Mouse (Mus musculus) heart, adult 18-20 months (tissue): ENCODE data around the gene Cfap65. TPM values are rescaled to one million over a fixed set of nuclear protein-coding genes. Genes with fewer than 3 reads are reported as not detected.
A peak's percentile ranks its signal among the peaks of the same experiment; 100 is the strongest.

Experiments
- DNase-seq, 2 experiments: peaks; one replicate each; pipeline ENCODE4 v3.0.0; 2021 to 2022; ENCODE audit warnings: mixed read lengths in 1 of 2
- microRNA-seq, 2 experiments: library from miRNA; unstranded; fragments of <30 nt; microRNA quantifications; one replicate each; pipeline ENCODE4 v1.2.0; 2022
- total RNA-seq, 2 experiments: library from RNA; stranded (reverse); gene quantifications; 2 replicates each; pipeline ENCODE4 v1.2.3; 2021

Gene Cfap65
- total RNA-seq, 2 experiments from 2014 or later: 0.33 TPM; not detected in 1

- no peak for DNase-seq
Measured at GRCm38 (mm10) chr1:74882055-74882734, 53.2 kb downstream of the Cfap65 start.

- DNase-seq: peak; percentile 61 to 87
Measured at GRCm38 (mm10) chr1:74880785-74881360, 54.5 kb downstream of the Cfap65 start.

GRCm38 (mm10) chr1:74877199-74877598, 58.2 kb downstream of the Cfap65 start:
- DNase-seq: no peak

GRCm38 (mm10) chr1:74872218-74872617, 63.2 kb downstream of the Cfap65 start:
- DNase-seq: no peak

- no peak for DNase-seq
Measured at GRCm38 (mm10) chr1:74861783-74862182, 73.6 kb downstream of the Cfap65 start.

GRCm38 (mm10) chr1:74859223-74859984, 76.0 kb downstream of the Cfap65 start:
- no peak for DNase-seq

GRCm38 (mm10) chr1:74858805-74859204, 76.6 kb downstream of the Cfap65 start:
- no peak for DNase-seq

- DNase-seq: peak; percentile 28 to 69
Measured at GRCm38 (mm10) chr1:74858171-74858719, 77.2 kb downstream of the Cfap65 start.

- DNase-seq: no peak
Measured at GRCm38 (mm10) chr1:74857677-74858076, 77.7 kb downstream of the Cfap65 start.

GRCm38 (mm10) chr1:74857201-74857600, 78.2 kb downstream of the Cfap65 start:
- no peak for DNase-seq

- no peak for DNase-seq
Measured at GRCm38 (mm10) chr1:74856791-74857190, 78.6 kb downstream of the Cfap65 start.

- no peak for DNase-seq
Measured at GRCm38 (mm10) chr1:74856439-74856720, 79.0 kb downstream of the Cfap65 start.

- no peak for DNase-seq
Measured at GRCm38 (mm10) chr1:74855651-74856438, 79.6 kb downstream of the Cfap65 start.

GRCm38 (mm10) chr1:74855156-74855555, 80.2 kb downstream of the Cfap65 start:
- DNase-seq: no peak

- peak; percentile 84 to 85 for DNase-seq
Measured at GRCm38 (mm10) chr1:74854306-74855056, 80.9 kb downstream of the Cfap65 start, which contains the start of gene Cdk5r2. TSS of gene Cdk5r2 (plus strand) at chr1:74854934.

Small RNAs within 50 kb of the gene (microRNA-seq; reads per million reads assigned to microRNA genes)
- 35.1 to 185 reads per million in 2 experiments for gene Mir375

Other genes starting within 250 kb of the Cfap65 start
- gene Cyp27a1, start 222.0 kb downstream of the Cfap65 start, total RNA-seq: 10 to 100 TPM; 11.0 to 15.5 TPM
- 1 to 10 TPM; 1.4 to 1.7 TPM for gene Prkag3, start 186.4 kb downstream of the Cfap65 start, total RNA-seq
- gene Wnt6, start 163.7 kb downstream of the Cfap65 start, total RNA-seq: under 1 TPM; 0.18 to 0.30 TPM
- gene Wnt10a, start 144.1 kb downstream of the Cfap65 start, total RNA-seq: not detected
- gene Cdk5r2, start 80.7 kb downstream of the Cfap65 start, total RNA-seq: not detected
- not detected for gene Fev, start 50.2 kb downstream of the Cfap65 start, total RNA-seq
- not detected for gene Cryba2, start 42.5 kb downstream of the Cfap65 start, total RNA-seq
- under 1 TPM; 0.20 to 0.41 TPM for gene Ihh, start 16.1 kb upstream of the Cfap65 start, total RNA-seq
- gene Nhej1, start 189.6 kb upstream of the Cfap65 start, total RNA-seq: 1 to 10 TPM; 3.8 to 4.6 TPM
- gene Slc23a3, start 198.3 kb upstream of the Cfap65 start, total RNA-seq: under 1 TPM; 0.32 to 0.49 TPM
- gene Cnppd1, start 207.1 kb upstream of the Cfap65 start, total RNA-seq: 10 to 100 TPM; 22.5 to 27.4 TPM
- gene Retreg2, start 207.2 kb upstream of the Cfap65 start, total RNA-seq: 10 to 100 TPM; 20.3 to 23.0 TPM
- 10 to 100 TPM; 12.1 to 14.1 TPM for gene Zfand2b, start 233.0 kb upstream of the Cfap65 start, total RNA-seq
- gene Abcb6, start 244.8 kb upstream of the Cfap65 start, total RNA-seq: 10 to 100 TPM; 28.5 to 29.4 TPM